Mouse (Mus musculus) neural tube, embryonic 12.5 days (tissue): ENCODE measurements at regions not wholly inside any gene's neighbourhood (a gene's known extent, or its start where the extent isn't known, plus 50 kb on each side); places are given as distances from the start of the nearest gene placed in this dataset.

Source experiments
- ATAC-seq: fragments of 200-750 bp; cut with Nextera tagmentation; 2 replicates; pipeline ENCODE4 v1.8.0; 2017; ENCODE audit warnings: low read depth, mild to moderate bottlenecking, moderate TSS enrichment, moderate library complexity; ENCODE audit not compliant: low FRiP score
- H3K27ac ChIP-seq: fragments of 300-500 bp; sonication (generic); 2 replicates; pipeline ENCODE4 v1.5.1; 2016
- H3K27me3 ChIP-seq: fragments of 300-500 bp; sonication (generic); replicated peaks from 2 replicates; pipeline ENCODE4 v1.6.1; 2016; ENCODE audit warnings: mild to moderate bottlenecking
- H3K36me3 ChIP-seq: fragments of 300-500 bp; sonication (generic); 2 replicates; pipeline ENCODE4 v1.6.1; 2016; ENCODE audit warnings: mild to moderate bottlenecking
- H3K4me1 ChIP-seq: fragments of 300-500 bp; sonication (generic); 2 replicates; pipeline ENCODE4 v1.6.1; 2016
- H3K4me2 ChIP-seq: fragments of 300-500 bp; sonication (generic); replicated peaks from 2 replicates; pipeline ENCODE4 v1.6.1; 2016; ENCODE audit warnings: mild to moderate bottlenecking
- H3K4me3 ChIP-seq: fragments of 300-500 bp; sonication (generic); 2 replicates; pipeline ENCODE4 v1.5.1; 2016
- H3K9ac ChIP-seq: fragments of 300-500 bp; sonication (generic); 2 replicates; pipeline ENCODE4 v1.6.1; 2016; ENCODE audit warnings: mild to moderate bottlenecking
- H3K9me3 ChIP-seq: fragments of 300-500 bp; sonication (generic); 2 replicates; pipeline ENCODE4 v1.6.1; 2016; ENCODE audit warnings: mild to moderate bottlenecking
- WGBS: fragments of 180-500 bp; shearing (Covaris S2); methylation state at CpG from one replicate; pipeline ENCODE4 v1.1.7; 2016; 5-methylcytosine and 5-hydroxymethylcytosine counted together

DNA sequence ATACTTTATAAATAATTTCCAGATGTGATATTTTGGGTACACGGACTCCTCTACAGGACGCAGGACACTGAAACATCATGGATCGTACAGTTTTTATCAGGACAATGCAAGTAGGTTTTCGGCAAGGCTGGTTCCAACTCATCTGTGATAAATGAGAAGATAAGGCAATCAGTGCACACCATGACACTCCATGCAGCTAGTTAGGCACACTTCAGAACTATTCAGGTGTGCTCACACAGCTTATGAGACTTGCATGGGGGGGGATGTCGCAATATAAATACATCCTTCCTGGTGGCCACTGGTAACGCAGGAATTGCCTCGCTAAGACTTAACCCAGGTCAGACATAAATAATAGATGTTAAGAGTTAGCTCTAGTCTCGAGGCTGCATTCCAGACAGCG, 77.3 kb upstream of the Dnajc24 start:
- Histone ChIP-seq H3K4me1 (no peaks in the 10 kb centered on the region), H3K9me3 (no peaks in the 10 kb centered on the region), H3K27me3 (peaks cover 4% of the 10 kb centered on the region; the same call in 1 of the 2 replicates), H3K4me2 (no peak overlapping the region), H3K9ac (no peak overlapping the region), H3K27ac (no peak overlapping the region), H3K36me3 (no peaks in the 10 kb centered on the region), H3K4me3 (no peak overlapping the region)
- 58% methylated on average over 9 of the region's 9 CpGs for WGBS
- no peak for ATAC-seq

DNA sequence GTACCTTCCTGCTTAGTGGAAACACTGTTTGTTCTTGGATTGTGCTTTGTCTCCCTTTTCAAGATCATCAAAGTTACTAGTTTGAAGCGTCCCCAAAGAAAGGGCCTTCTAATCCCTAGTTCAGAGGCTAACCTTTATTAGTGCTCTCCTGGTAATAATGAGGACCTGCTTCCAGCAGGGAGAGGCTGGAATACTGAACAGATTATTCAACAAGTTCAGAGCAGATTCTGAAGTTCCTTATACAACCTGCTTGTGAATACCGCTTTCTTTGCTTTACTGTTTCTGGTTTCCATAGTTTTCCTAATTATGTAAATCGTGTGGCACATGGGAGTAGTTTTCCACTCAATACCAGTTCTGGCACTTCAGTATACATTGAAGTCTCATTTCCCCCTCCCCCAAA, 75.2 kb upstream of the Dnajc24 start:
- ATAC-seq = no peak
- peaks cover 4% of the 10 kb centered on the region; the same call in 1 of the 2 replicates for H3K27me3 ChIP-seq
- no peak overlapping the region for H3K4me2 ChIP-seq
- 47% methylated on average over 3 of the region's 3 CpGs for WGBS
- H3K27ac ChIP-seq = no peak overlapping the region
- H3K4me3 ChIP-seq = no peak overlapping the region
- no peaks in the 10 kb centered on the region for H3K9me3 ChIP-seq
- H3K36me3 ChIP-seq = no peaks in the 10 kb centered on the region
- H3K9ac ChIP-seq = no peak overlapping the region
- no peaks in the 10 kb centered on the region for H3K4me1 ChIP-seq

DNA sequence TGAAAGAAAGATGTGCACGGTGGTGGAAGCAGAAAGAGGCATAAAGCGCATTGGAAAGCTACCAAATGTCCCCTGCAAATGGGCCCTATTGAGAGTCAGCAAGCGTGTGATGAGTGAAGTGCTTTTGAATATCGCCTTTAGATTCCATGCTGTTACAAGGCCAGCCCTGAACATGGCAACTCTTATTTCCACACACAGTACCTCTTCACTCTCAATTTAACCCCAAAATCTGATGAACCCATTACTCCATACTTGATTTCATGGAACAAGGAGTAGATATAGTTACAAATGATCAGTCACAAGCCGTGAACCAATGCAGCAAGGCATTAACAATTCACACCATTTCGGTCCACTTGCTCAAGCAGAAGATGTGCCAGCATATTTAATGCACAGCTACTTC, 71.1 kb upstream of the Dnajc24 start:
- Histone ChIP-seq H3K4me2 (no peak overlapping the region), H3K9me3 (no peaks in the 10 kb centered on the region), H3K9ac (no peak overlapping the region), H3K4me3 (no peak overlapping the region), H3K27me3 (peaks cover 13% of the 10 kb centered on the region), H3K36me3 (no peaks in the 10 kb centered on the region), H3K4me1 (no peaks in the 10 kb centered on the region), H3K27ac (no peak overlapping the region)
- WGBS = 36% methylated on average over 6 of the region's 6 CpGs
- ATAC-seq = peak; percentile 75

DNA sequence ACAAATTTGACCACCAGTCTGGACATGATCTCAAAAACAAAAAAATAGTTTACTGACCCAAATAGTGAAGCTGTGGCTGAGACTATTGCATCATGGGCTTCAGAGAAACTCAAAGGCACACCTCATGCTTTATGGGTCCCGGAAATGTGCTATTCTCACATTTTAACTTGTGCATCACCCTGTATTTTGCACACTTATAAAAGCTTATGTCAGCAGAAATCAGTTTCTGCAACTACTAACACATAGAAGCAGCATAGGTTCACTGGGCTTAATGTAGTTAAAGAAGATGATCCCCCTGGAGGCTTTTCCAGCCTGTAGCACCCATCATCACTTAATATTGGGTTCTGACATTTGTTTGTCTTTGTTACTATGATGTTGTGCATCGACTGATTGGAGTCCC, 61.0 kb upstream of the Dnajc24 start:
- H3K36me3 ChIP-seq = no peaks in the 10 kb centered on the region
- 92% methylated on average over 2 of the region's 2 CpGs for WGBS
- H3K9ac ChIP-seq = no peak overlapping the region
- H3K4me3 ChIP-seq = no peak overlapping the region
- no peak overlapping the region for H3K4me2 ChIP-seq
- H3K4me1 ChIP-seq = no peaks in the 10 kb centered on the region
- H3K9me3 ChIP-seq = no peaks in the 10 kb centered on the region
- H3K27ac ChIP-seq = no peak overlapping the region
- H3K27me3 ChIP-seq = no peaks in the 10 kb centered on the region; the same call in 1 of the 2 replicates
- ATAC-seq = no peak
